Comparison of ENCODE assay signal across 15 mouse cellular contexts in genomic region chr10:123998959-123999358, GRCm38 (mm10).
"Had no signal": no experiment of that assay in that cellular context is flagged by ENCODE, and none has a peak within 500 bp of the region (broad histone marks: within the 10 kb centered on the region; RNA-seq: fewer than 3 reads in every experiment).

No protein-coding gene starts in this region.

- DNase-seq: lung, adult 18-20 months; lung, embryonic 14.5 days; lung, postnatal 10 days; lung, postnatal 4 days; midbrain, embryonic 14.5 days; retina, postnatal 1 day; right cerebral cortex, adult 18-20 months; thymus, adult 2 months; thymus, postnatal 25 days; thymus, postnatal 4 days had no signal

- H3K27ac ChIP-seq: midbrain, embryonic 10.5 days; midbrain, embryonic 12.5 days; neural tube, embryonic 13.5 days; neural tube, embryonic 15.5 days had no signal

- H3K36me3 ChIP-seq: midbrain, embryonic 10.5 days; midbrain, embryonic 12.5 days; neural tube, embryonic 13.5 days; neural tube, embryonic 15.5 days had no signal

- H3K4me3 ChIP-seq: midbrain, embryonic 10.5 days; midbrain, embryonic 12.5 days; myocyte; neural tube, embryonic 13.5 days; neural tube, embryonic 15.5 days had no signal

- H3K9me3 ChIP-seq: midbrain, embryonic 10.5 days; midbrain, embryonic 12.5 days; neural tube, embryonic 13.5 days; neural tube, embryonic 15.5 days had no signal

- H3K9ac ChIP-seq: lung, embryonic 14.5 days; midbrain, embryonic 12.5 days; neural tube, embryonic 13.5 days; neural tube, embryonic 15.5 days had no signal

- H3K27me3 ChIP-seq: midbrain, embryonic 12.5 days; neural tube, embryonic 13.5 days; neural tube, embryonic 15.5 days had no signal

- H3K4me1 ChIP-seq: midbrain, embryonic 10.5 days; midbrain, embryonic 12.5 days; neural tube, embryonic 13.5 days; neural tube, embryonic 15.5 days had no signal
